Mouse (Mus musculus) A20 (cell line): ENCODE measurements at regions not wholly inside any gene's neighbourhood (a gene's known extent, or its start where the extent isn't known, plus 50 kb on each side); places are given as distances from the start of the nearest gene placed in this dataset.

Experiments used
- DNase-seq: peaks from one replicate; pipeline ENCODE4 v3.0.0-alpha.2; 2011; ENCODE audit warnings: low read depth, low spot score

DNA sequence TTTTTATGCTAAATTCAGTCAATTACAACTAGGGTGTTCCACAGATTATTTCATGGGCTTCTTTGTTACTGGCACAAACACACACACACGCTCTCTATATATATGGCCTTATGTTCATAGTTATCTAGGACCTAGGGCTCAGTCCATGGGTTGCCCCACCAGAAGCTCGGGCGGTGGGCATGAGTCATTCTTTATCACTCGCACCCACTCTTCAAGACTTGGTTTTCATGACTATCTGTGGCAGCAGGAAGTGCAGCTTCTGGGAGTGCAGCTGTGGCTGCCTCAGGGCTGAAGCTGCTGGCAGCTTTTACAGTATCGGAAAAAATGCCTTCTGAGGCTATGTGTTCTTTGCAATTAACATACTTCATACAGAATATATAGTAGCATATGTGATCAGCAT lies 198.7 kb downstream of the Ipo11 start:
- no peak for DNase-seq

GRCm38 (mm10) chr13:106734323-106734722 lies 202.4 kb downstream of the Ipo11 start:
- no peak for DNase-seq

DNA sequence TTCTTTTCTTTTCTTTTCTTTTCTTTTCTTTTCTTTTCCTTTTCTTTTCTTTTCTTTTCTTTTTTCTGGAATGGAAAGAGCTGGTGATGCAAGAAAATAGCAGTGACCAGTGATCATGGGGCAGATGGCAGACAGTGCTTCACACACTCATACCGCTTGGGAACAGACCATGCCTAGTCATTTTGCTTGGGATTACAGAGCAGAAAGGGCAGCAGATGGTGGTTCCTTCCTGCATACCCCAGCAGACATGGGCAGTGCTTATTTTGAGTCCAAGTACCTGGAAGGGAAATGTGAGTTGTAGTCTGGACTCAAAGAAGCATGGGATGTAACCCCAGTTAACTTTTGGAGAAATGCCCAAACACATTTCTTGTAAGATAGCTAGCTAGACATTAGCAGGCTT lies 203.9 kb downstream of the Ipo11 start:
- DNase-seq: no peak

DNA sequence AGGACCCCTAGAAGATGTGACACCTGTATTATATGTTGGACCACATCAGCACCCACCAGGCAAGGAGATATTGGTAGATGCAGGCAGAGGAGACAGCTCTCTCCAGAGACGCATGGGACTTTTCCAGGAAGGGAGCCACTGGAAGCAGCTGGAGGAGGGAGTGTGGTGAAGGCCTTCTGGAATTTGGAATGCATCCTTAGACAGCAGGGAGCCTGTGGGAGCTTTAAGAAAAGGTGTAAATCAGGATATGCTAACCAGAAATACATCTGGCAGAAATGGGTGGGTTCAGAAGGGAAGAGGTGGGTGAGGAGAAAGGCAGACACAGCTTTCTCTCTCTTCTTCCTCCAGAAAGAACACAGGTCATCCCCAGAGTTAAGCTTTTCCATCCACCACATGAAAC lies 213.4 kb downstream of the Ipo11 start:
- DNase-seq: no peak

- peak; percentile 51 for DNase-seq
Measured at GRCm38 (mm10) chr13:106721167-106721566, 215.6 kb downstream of the Ipo11 start.

DNA sequence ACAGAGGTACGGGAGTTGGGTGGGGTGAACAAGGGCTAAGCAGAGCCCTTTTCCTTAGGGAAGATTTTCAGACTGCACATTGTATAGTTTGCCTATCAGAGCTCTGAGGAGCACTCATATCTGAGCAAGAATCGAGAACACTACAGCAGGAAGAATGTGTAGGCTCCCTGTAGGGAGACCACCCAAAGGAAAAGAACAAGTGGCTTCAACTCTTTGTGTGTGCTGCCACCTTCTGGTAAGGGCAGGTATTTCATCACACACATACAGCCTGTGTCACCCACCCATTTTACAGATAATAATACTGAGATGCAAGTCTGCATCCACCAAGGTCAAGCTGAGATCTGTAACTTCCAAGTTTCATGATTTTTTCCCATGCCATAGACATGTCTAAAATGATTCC lies 221.0 kb downstream of the Ipo11 start:
- peak; percentile 56 for DNase-seq

DNA sequence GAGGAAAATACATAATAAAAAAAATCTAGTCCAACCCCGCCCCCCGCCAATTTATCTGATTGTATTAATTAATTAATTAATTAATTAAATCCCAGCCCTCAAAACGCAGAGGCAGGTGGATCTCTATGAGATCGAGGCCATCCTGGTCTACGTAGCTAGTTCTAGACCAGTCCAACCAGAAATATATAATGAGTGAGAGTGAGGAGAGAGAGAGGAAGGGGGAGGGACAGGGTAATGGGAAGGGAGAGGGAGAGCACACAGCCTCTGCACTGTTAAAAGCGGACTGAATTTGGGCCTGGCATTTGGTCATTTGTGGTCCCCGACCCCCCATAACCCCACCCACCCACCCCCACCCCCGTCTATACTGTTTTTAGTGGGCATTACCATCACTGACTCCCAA lies 221.5 kb downstream of the Ipo11 start:
- no peak for DNase-seq

GRCm38 (mm10) chr13:106710580-106710979 lies 226.2 kb downstream of the Ipo11 start:
- no peak for DNase-seq

- DNase-seq: no peak
Measured at GRCm38 (mm10) chr13:106700376-106700775, 236.4 kb downstream of the Ipo11 start.

- no peak for DNase-seq
Measured at GRCm38 (mm10) chr13:106699957-106700356, 236.8 kb downstream of the Ipo11 start.

DNA sequence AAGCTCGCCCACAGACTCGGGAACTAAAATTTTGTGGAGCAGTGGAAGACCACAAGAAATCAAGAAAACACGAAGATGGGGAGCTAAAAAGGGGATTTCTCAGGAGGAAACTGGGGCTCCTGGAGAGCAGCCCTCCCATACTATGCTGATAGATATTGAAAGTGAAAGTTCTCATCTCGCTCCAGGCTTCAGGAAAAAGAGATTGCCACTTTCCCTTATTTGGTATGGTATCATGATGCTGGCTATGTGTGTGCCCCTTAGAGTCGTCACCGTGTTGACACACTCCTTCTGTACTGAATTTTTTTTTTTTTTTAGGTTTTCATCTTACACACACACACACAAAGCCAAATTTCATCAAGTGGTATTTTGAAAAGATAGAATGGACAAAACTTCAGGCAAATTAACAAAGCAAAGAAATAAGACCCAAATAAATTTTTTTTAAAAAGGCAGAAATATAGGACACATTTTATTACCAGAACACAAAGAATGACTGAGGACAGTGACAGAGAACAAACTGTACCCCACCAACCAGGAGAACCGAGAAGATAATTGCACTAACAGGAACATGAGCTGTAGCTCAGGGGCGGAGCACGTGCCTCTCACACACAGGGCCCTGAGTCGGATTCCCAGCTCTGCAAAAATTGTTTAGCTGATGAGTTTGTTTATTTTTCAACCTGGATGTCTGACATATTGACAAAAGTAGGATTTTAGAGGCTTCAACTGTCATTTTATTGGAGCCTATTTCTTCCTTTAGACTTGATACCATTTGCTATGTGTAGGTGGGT lies 244.8 kb downstream of the Ipo11 start:
- peak; percentile 56 for DNase-seq

- no peak for DNase-seq
Measured at GRCm38 (mm10) chr13:106690125-106690524, 246.6 kb downstream of the Ipo11 start.

- DNase-seq: no peak
Measured at GRCm38 (mm10) chr13:106689618-106690017, 247.1 kb downstream of the Ipo11 start.

GRCm38 (mm10) chr13:106689051-106689450 lies 247.7 kb downstream of the Ipo11 start:
- DNase-seq: no peak

DNA sequence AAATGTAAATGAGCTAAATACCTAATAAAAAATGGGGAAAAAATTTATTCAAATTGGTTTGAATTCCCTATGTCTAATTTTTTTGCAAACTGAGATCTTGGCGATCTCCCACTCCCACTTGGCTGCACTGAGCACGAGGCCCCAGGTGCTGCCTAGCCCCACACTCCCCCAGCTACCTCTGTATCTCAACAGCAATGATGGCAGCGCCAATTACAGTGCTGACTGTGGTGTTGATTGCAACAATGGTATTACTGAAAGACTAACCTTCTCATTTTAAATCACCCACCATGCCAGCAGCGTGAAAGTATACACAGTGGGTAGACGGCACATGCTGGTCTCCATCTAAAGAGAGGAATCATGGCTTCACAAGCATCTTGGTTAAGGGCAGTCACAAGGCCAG lies 267.1 kb downstream of the Ipo11 start:
- DNase-seq: no peak

DNA sequence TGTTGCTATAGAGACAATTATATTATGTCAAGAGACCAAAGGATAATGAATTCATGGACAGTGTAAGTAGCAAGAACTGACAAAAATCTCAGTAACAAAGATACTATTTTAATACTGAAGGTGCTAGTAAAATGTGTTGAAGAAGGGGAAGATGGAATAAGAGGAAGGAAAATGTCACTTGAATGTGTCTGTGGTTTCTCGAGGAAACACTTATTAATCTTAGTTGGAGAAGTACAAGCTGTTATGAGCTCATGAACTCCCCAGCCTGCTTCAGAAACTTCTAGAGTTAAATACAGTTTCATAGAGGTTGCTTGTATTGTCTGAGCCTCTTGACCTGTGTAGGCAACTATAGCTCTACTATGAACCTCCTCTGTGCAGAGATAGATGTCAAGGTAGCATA lies 274.6 kb downstream of the Ipo11 start:
- DNase-seq: no peak

GRCm38 (mm10) chr13:106649363-106649762 lies 287.4 kb downstream of the Ipo11 start:
- DNase-seq: no peak

GRCm38 (mm10) chr13:106643302-106643975 lies 293.3 kb downstream of the Ipo11 start:
- no peak for DNase-seq

- peak; percentile 58 for DNase-seq
Measured at GRCm38 (mm10) chr13:106638706-106639385, 297.9 kb downstream of the Ipo11 start.

GRCm38 (mm10) chr13:106591729-106592128 lies 345.0 kb downstream of the Ipo11 start:
- no peak for DNase-seq

- DNase-seq: no peak
Measured at GRCm38 (mm10) chr13:106567658-106568359, 368.9 kb downstream of the Ipo11 start.

GRCm38 (mm10) chr13:106562588-106562987 lies 374.2 kb downstream of the Ipo11 start:
- DNase-seq: no peak
